Mouse (Mus musculus) midbrain, postnatal 0 days (tissue): Measurements from ENCODE around the gene Fam172a. TPM values are rescaled to one million over a fixed set of nuclear protein-coding genes. Genes with fewer than 3 reads are reported as not detected.

Experiments
- ATAC-seq: fragments of 200-750 bp; cut with Nextera tagmentation; 2 replicates; pipeline ENCODE4 v1.8.0; 2017; ENCODE audit warnings: moderate number of reproducible peaks, mild to moderate bottlenecking, moderate TSS enrichment, moderate library complexity; ENCODE audit not compliant: low FRiP score
- DNase-seq: peaks from one replicate; pipeline ENCODE4 v3.0.0-alpha.2; 2015; ENCODE audit warnings: low spot score
- H3K27ac ChIP-seq: fragments of 300-500 bp; sonication (generic); 2 replicates; pipeline ENCODE4 v1.5.1; 2014; ENCODE audit warnings: low read depth, mild to moderate bottlenecking, low read length, mixed read lengths
- H3K27me3 ChIP-seq: fragments of 300-500 bp; sonication (generic); 2 replicates; pipeline ENCODE4 v1.6.1; 2014; ENCODE audit warnings: low read length, control low read depth, mixed read lengths; ENCODE audit not compliant: insufficient read depth
- H3K36me3 ChIP-seq: fragments of 300-500 bp; sonication (generic); 2 replicates; pipeline ENCODE4 v1.6.1; 2014; ENCODE audit warnings: low read length, control low read depth, mixed read lengths; ENCODE audit not compliant: insufficient read depth
- H3K4me1 ChIP-seq: fragments of 300-500 bp; sonication (generic); 2 replicates; pipeline ENCODE4 v1.6.1; 2014; ENCODE audit warnings: mild to moderate bottlenecking, control low read depth, antibody characterized with exemption, low read length, mixed read lengths; ENCODE audit not compliant: insufficient read depth
- H3K4me2 ChIP-seq: fragments of 300-500 bp; sonication (generic); 2 replicates; pipeline ENCODE4 v1.6.1; 2014; ENCODE audit warnings: low read depth, mild to moderate bottlenecking, low read length, mixed read lengths; ENCODE audit not compliant: poor library complexity, severe bottlenecking
- H3K4me3 ChIP-seq: fragments of 300-500 bp; sonication (generic); 2 replicates; pipeline ENCODE4 v1.5.1; 2014; ENCODE audit warnings: low read depth, mild to moderate bottlenecking, low read length, moderate library complexity
- H3K9ac ChIP-seq: fragments of 300-500 bp; sonication (generic); replicated peaks from 2 replicates; pipeline ENCODE4 v1.6.1; 2014; ENCODE audit warnings: mild to moderate bottlenecking, low read length, moderate library complexity, mixed read lengths; ENCODE audit not compliant: poor library complexity, severe bottlenecking
- H3K9me3 ChIP-seq: fragments of 300-500 bp; sonication (generic); 2 replicates; pipeline ENCODE4 v1.6.1; 2016; ENCODE audit warnings: low read length, control low read depth
- CTCF ChIP-seq: IDR thresholded peaks from 2 replicates; pipeline ENCODE4 v1.5.1; 2016; ENCODE audit warnings: antibody characterized with exemption, mild to moderate bottlenecking
- WGBS: fragments of 180-500 bp; shearing (Covaris S2); extraction: QIAGEN DNeasy Blood & Tissue Kit; methylation state at CpG from one replicate; pipeline ENCODE4 v1.1.7; 2014; 5-methylcytosine and 5-hydroxymethylcytosine counted together
- polyA plus RNA-seq: library from polyadenylated mRNA; unstranded; fragments of >200 nt; fragmentation: Nextera tagmentation; extraction: Ambion mirVana; gene quantifications from 2 replicates; pipeline ENCODE4 v1.2.1, GENCODE M21; 2015
- total RNA-seq: library from RNA; depleted of rRNA; stranded (reverse); fragments of >200 nt; gene quantifications from 2 replicates; pipeline ENCODE4 v1.2.3, GENCODE M21; 2014

The Fam172a gene
- total and polyA plus RNA-seq, 2 experiments from 2014 or later = 25.3 to 43.4 TPM

- Histone ChIP-seq H3K4me1 (no peaks in the 10 kb centered on the region), H3K9ac (no peak overlapping the region), H3K36me3 (no peaks in the 10 kb centered on the region), H3K27me3 (no peaks in the 10 kb centered on the region), H3K9me3 (no peaks in the 10 kb centered on the region), H3K27ac (no peak overlapping the region), H3K4me3 (no peak overlapping the region), H3K4me2 (no peak overlapping the region)
- WGBS = 28% methylated on average over 5 of the region's 5 CpGs
- DNase-seq (peak; percentile 83), ATAC-seq (no peak)
- TF ChIP-seq CTCF = peak; percentile 80
These were observed 280.4 kb downstream of the Fam172a start for GRCm38 (mm10) chr13:77982105-77982851.

GRCm38 (mm10) chr13:77982852-77983202, 281.0 kb downstream of the Fam172a start:
- no peaks in the 10 kb centered on the region for H3K4me1 ChIP-seq
- no peaks in the 10 kb centered on the region for H3K36me3 ChIP-seq
- no peak overlapping the region for H3K4me2 ChIP-seq
- no peak for DNase-seq
- no peaks in the 10 kb centered on the region for H3K27me3 ChIP-seq
- 59% methylated on average over 2 of the region's 2 CpGs for WGBS
- ATAC-seq = no peak
- no peak overlapping the region for H3K4me3 ChIP-seq
- no peak for TF ChIP-seq CTCF
- H3K9me3 ChIP-seq = no peaks in the 10 kb centered on the region
- no peak overlapping the region for H3K9ac ChIP-seq
- no peak overlapping the region for H3K27ac ChIP-seq

- Histone ChIP-seq H3K27me3 (no peaks in the 10 kb centered on the region), H3K27ac (no peak overlapping the region), H3K36me3 (no peaks in the 10 kb centered on the region), H3K4me1 (no peaks in the 10 kb centered on the region), H3K9me3 (no peaks in the 10 kb centered on the region), H3K9ac (no peak overlapping the region), H3K4me3 (no peak overlapping the region), H3K4me2 (no peak overlapping the region)
- 77% methylated on average over 5 of the region's 5 CpGs for WGBS
- no peak for ATAC-seq
- no peak for TF ChIP-seq CTCF
- DNase-seq = no peak
These were observed 289.5 kb downstream of the Fam172a start for GRCm38 (mm10) chr13:77991189-77991886.

DNA sequence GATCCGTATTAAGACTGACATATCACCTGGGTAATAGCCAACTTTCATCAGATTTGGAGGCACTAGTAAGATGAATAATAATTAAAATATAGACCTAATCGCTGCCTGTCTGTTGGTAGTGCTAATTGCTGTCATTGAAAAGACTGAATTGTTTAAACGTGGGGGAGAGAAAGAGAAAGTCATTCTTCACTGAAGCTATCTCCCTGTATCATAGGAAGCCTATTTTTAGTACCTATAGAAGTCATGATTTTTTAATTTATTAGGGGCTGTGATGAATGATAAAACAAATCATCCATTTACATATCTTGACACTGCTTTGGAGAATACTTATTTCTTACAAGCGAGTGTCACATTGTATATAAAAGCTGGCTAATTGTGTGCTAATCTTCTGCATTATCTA, 302.8 kb downstream of the Fam172a start:
- DNase-seq (no peak), ATAC-seq (no peak)
- Histone ChIP-seq H3K36me3 (no peaks in the 10 kb centered on the region), H3K27ac (no peak overlapping the region), H3K4me1 (no peaks in the 10 kb centered on the region), H3K4me3 (no peak overlapping the region), H3K9ac (no peak overlapping the region), H3K4me2 (no peak overlapping the region), H3K27me3 (no peaks in the 10 kb centered on the region), H3K9me3 (no peaks in the 10 kb centered on the region)
- no peak for TF ChIP-seq CTCF
- WGBS = 39% methylated on average over 4 of the region's 4 CpGs

- 11% methylated on average over 3 of the region's 3 CpGs for WGBS
- Histone ChIP-seq H3K27ac (no peak overlapping the region), H3K4me1 (no peaks in the 10 kb centered on the region), H3K4me2 (no peak overlapping the region), H3K9me3 (no peaks in the 10 kb centered on the region), H3K27me3 (no peaks in the 10 kb centered on the region), H3K36me3 (no peaks in the 10 kb centered on the region), H3K4me3 (no peak overlapping the region), H3K9ac (no peak overlapping the region)
- no peak for TF ChIP-seq CTCF
- peak; percentile 49; the same call in 1 of the 2 replicates for ATAC-seq
- peak; percentile 3 for DNase-seq
These were observed 303.5 kb downstream of the Fam172a start for GRCm38 (mm10) chr13:78005344-78005743.

DNA sequence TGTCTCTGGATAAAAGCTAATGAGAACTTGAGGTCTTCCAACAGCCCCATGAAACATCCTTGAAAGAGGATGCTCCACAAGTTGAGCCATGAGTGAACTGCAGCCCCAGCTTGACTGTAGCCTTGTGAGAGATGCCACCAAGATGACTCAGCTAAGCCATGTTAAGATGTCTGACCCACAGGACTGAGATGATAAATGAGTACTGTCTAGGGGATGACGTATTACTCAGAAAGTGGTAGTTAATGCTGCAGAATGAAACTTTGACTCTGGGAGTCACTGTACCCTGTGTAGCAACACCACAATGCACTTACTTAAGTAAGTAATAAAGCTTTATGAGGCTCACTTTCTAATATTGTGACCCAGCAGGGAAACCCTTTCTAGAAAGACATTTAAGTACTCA, 308.3 kb downstream of the Fam172a start:
- no peaks in the 10 kb centered on the region for H3K4me1 ChIP-seq
- no peaks in the 10 kb centered on the region for H3K27me3 ChIP-seq
- TF ChIP-seq CTCF = no peak
- H3K4me3 ChIP-seq = no peak overlapping the region
- H3K9ac ChIP-seq = no peak overlapping the region
- WGBS = 98% methylated on average over 1 of the region's 1 CpGs
- no peaks in the 10 kb centered on the region for H3K9me3 ChIP-seq
- H3K4me2 ChIP-seq = no peak overlapping the region
- H3K27ac ChIP-seq = no peak overlapping the region
- no peak for ATAC-seq
- no peaks in the 10 kb centered on the region for H3K36me3 ChIP-seq
- DNase-seq = no peak
